ENCODE assay signal across 21 mouse cellular contexts in genomic region chr17:90594798-90595533, GRCm38 (mm10).
DNase-seq lines count a peak whose midpoint lies in the region; ATAC-seq lines count a peak whose summit lies in the region.
"Had no signal": no experiment of that assay in that cellular context is flagged by ENCODE, and none has a peak within 500 bp of the region (broad histone marks: within the 10 kb centered on the region; RNA-seq: fewer than 3 reads in every experiment).

No protein-coding gene starts in this region.

- 0 out of 2 replicates have a peak overlapping the region, but pooled peaks have one; percentile 44 for H3K27ac ChIP-seq in forebrain, embryonic 10.5 days
- H3K27ac ChIP-seq in forebrain, embryonic 15.5 days (replicated peaks), result no peak overlapping the region
- no peak overlapping the region for H3K27ac ChIP-seq in neural tube, embryonic 11.5 days (ENCODE audit: low read depth, low read length)
- H3K27ac ChIP-seq: forebrain, embryonic 12.5 days; hindbrain, embryonic 12.5 days; limb, embryonic 10.5 days had no signal

- no peak for ATAC-seq in forebrain, embryonic 15.5 days (replicated peaks)
- peak; percentile 61; the same call in 1 of the 2 replicates for ATAC-seq in neural tube, embryonic 11.5 days (ENCODE audit: insufficient read depth, low FRiP score, low TSS enrichment)
- ATAC-seq: activated CD4-positive, CD25-positive, alpha-beta regulatory T cell, adult 4 months had no signal

- H3K4me3 ChIP-seq in forebrain, embryonic 10.5 days, result no peak overlapping the region
- H3K4me3 ChIP-seq in forebrain, embryonic 15.5 days, result no peak overlapping the region
- no peak overlapping the region for H3K4me3 ChIP-seq in neural tube, embryonic 11.5 days (ENCODE audit: low read depth, low read length)
- H3K4me3 ChIP-seq: forebrain, embryonic 12.5 days; hindbrain, embryonic 12.5 days; limb, embryonic 10.5 days; megakaryocyte, embryonic 14.5 days had no signal

- H3K4me2 ChIP-seq in forebrain, embryonic 15.5 days (replicated peaks), result no peak overlapping the region
- no peak overlapping the region for H3K4me2 ChIP-seq in neural tube, embryonic 11.5 days (ENCODE audit: low read depth)
- H3K4me2 ChIP-seq: forebrain, embryonic 12.5 days; hindbrain, embryonic 12.5 days had no signal

- H3K9me3 ChIP-seq in forebrain, embryonic 10.5 days, result peaks cover 10% of the 10 kb centered on the region; the same call in 1 of the 2 replicates
- no peaks in the 10 kb centered on the region for H3K9me3 ChIP-seq in forebrain, embryonic 15.5 days
- no peaks in the 10 kb centered on the region for H3K9me3 ChIP-seq in neural tube, embryonic 11.5 days (ENCODE audit: control insufficient read depth, low read length)
- H3K9me3 ChIP-seq: G1E; hindbrain, embryonic 12.5 days; limb, embryonic 10.5 days had no signal

- no peaks in the 10 kb centered on the region for H3K27me3 ChIP-seq in forebrain, embryonic 10.5 days (ENCODE audit: poor library complexity, severe bottlenecking)
- H3K27me3 ChIP-seq in forebrain, embryonic 15.5 days, result no peaks in the 10 kb centered on the region
- H3K27me3 ChIP-seq in neural tube, embryonic 11.5 days (ENCODE audit: control insufficient read depth, insufficient read depth, low read length), result no peaks in the 10 kb centered on the region
- H3K27me3 ChIP-seq: forebrain, embryonic 12.5 days; hindbrain, embryonic 12.5 days; megakaryocyte, embryonic 14.5 days had no signal

- H3K9ac ChIP-seq in forebrain, embryonic 15.5 days (replicated peaks), result no peak overlapping the region
- H3K9ac ChIP-seq in neural tube, embryonic 11.5 days (ENCODE audit: low read length), result no peak overlapping the region
- H3K9ac ChIP-seq: forebrain, embryonic 12.5 days; hindbrain, embryonic 12.5 days had no signal

- no peaks in the 10 kb centered on the region for H3K36me3 ChIP-seq in forebrain, embryonic 10.5 days (replicated peaks)
- peaks cover 5% of the 10 kb centered on the region; the same call in 1 of the 2 replicates for H3K36me3 ChIP-seq in forebrain, embryonic 15.5 days
- H3K36me3 ChIP-seq in neural tube, embryonic 11.5 days (ENCODE audit: control insufficient read depth, insufficient read depth, low read length), result no peaks in the 10 kb centered on the region
- H3K36me3 ChIP-seq: forebrain, embryonic 12.5 days; G1E; hindbrain, embryonic 12.5 days; limb, embryonic 10.5 days had no signal

- H3K4me1 ChIP-seq in forebrain, embryonic 10.5 days, result peaks cover 10% of the 10 kb centered on the region
- no peaks in the 10 kb centered on the region for H3K4me1 ChIP-seq in forebrain, embryonic 15.5 days
- H3K4me1 ChIP-seq in neural tube, embryonic 11.5 days (ENCODE audit: control insufficient read depth, insufficient read depth, low read length), result no peaks in the 10 kb centered on the region
- H3K4me1 ChIP-seq: hindbrain, embryonic 12.5 days; limb, embryonic 10.5 days; megakaryocyte, embryonic 14.5 days had no signal

- no peak for DNase-seq in forebrain, embryonic 10.5 days (ENCODE audit: extremely low spot score, low spot score)
- DNase-seq in layer of hippocampus, adult 18-20 months (ENCODE audit: low spot score in 2 of 2), result peak; percentile 58 to 81
- DNase-seq in layer of hippocampus, adult 9-10 months (ENCODE audit: low spot score), result no peak
- no peak for DNase-seq in neural tube, embryonic 11.5 days (ENCODE audit: low spot score)
- no peak for DNase-seq in neural tube, embryonic 10.5 days (ENCODE audit: extremely low spot score, low spot score)
- no peak for DNase-seq in heart, postnatal 4 days
- DNase-seq: adrenal gland, postnatal 10 days; cerebellum, adult 11 months; cerebellum, postnatal 10 days; kidney, adult 8-10 months; kidney, postnatal 14 days; lung, adult 18-20 months; spleen, adult 18-20 months; thymus, postnatal 36 days had no signal

- WGBS in forebrain, embryonic 10.5 days, result 46% methylated on average over 9 of the region's 9 CpGs
- WGBS in forebrain, embryonic 15.5 days, result 26% methylated on average over 9 of the region's 9 CpGs
- 42% methylated on average over 9 of the region's 9 CpGs for WGBS in neural tube, embryonic 11.5 days

Comparison
In these comparisons a context has a peak if more than half of its experiments do, and no peak if none do; other contexts are left out.
1. DNase-seq: peak in layer of hippocampus, adult 18-20 months (2 of 2); none in forebrain, embryonic 10.5 days (single experiment), layer of hippocampus, adult 9-10 months (single experiment), neural tube, embryonic 11.5 days (single experiment), neural tube, embryonic 10.5 days (single experiment) and heart, postnatal 4 days (single experiment).